Mouse (Mus musculus): ENCODE measurements around the gene Upk2. TPM values are rescaled to one million over a fixed set of nuclear protein-coding genes. Genes with fewer than 3 reads are reported as not detected.
"Not testable (repeated sequence)": the region's sequence is repeated elsewhere in the genome, so short reads cannot be mapped to it uniquely, and the experiment has no call there.

The Upk2 gene
- total RNA-seq, 2 experiments from 2014 or later = 0.38 to 0.65 TPM

GRCm38 (mm10) chr9:44461950-44462349 lies 7.2 kb upstream of the Upk2 start:
- DNase-seq = no peak

- peak; percentile 22 for DNase-seq
Measured at GRCm38 (mm10) chr9:44457035-44457742, 2.4 kb upstream of the Upk2 start.

- peak; percentile 92 for DNase-seq
Measured at GRCm38 (mm10) chr9:44454132-44454890, 465 bp downstream of the Upk2 start.

- DNase-seq = no peak
Measured at GRCm38 (mm10) chr9:44450387-44450786, 4.4 kb downstream of the Upk2 start.

GRCm38 (mm10) chr9:44444402-44445025 lies 10.3 kb downstream of the Upk2 start:
- not testable (repeated sequence) for DNase-seq

GRCm38 (mm10) chr9:44440961-44441360 lies 13.8 kb downstream of the Upk2 start, which contains the start of gene Foxr1:
Gene Foxr1, minus strand, starts transcription at chr9:44441136.
- DNase-seq = no peak

- no peak for DNase-seq
Measured at GRCm38 (mm10) chr9:44435747-44436146, 19.0 kb downstream of the Upk2 start.

GRCm38 (mm10) chr9:44432577-44433185 lies 22.1 kb downstream of the Upk2 start:
- DNase-seq = no peak

- DNase-seq = no peak
Measured at GRCm38 (mm10) chr9:44423576-44423975, 31.2 kb downstream of the Upk2 start.

GRCm38 (mm10) chr9:44420280-44420898 lies 34.4 kb downstream of the Upk2 start:
- no peak for DNase-seq

- not testable (repeated sequence) for DNase-seq
Measured at GRCm38 (mm10) chr9:44419730-44420129, 35.0 kb downstream of the Upk2 start.

GRCm38 (mm10) chr9:44418519-44419385 lies 36.0 kb downstream of the Upk2 start, which contains the start of gene Ccdc84:
Gene Ccdc84, minus strand, starts transcription at chr9:44418569.
- no peak for DNase-seq

- DNase-seq = peak; percentile 97
Measured at GRCm38 (mm10) chr9:44417892-44418363, 36.8 kb downstream of the Upk2 start.

GRCm38 (mm10) chr9:44417156-44417891 lies 37.5 kb downstream of the Upk2 start:
- no peak for DNase-seq

- no peak for DNase-seq
Measured at GRCm38 (mm10) chr9:44412781-44413180, 42.0 kb downstream of the Upk2 start.

- DNase-seq = no peak
Measured at GRCm38 (mm10) chr9:44412306-44412705, 42.5 kb downstream of the Upk2 start.

- DNase-seq = no peak
Measured at GRCm38 (mm10) chr9:44411601-44412130, 43.1 kb downstream of the Upk2 start.

GRCm38 (mm10) chr9:44410647-44411336 lies 44.0 kb downstream of the Upk2 start:
- DNase-seq = no peak

- not testable (repeated sequence) for DNase-seq
Measured at GRCm38 (mm10) chr9:44408693-44409092, 46.1 kb downstream of the Upk2 start.

All from gastrocnemius, postnatal 10 days (tissue).